Mouse (Mus musculus) liver, embryonic 11.5 days (tissue): ENCODE measurements around the gene Zswim5. TPM values are rescaled to one million over a fixed set of nuclear protein-coding genes. Genes with fewer than 3 reads are reported as not detected.

ENCODE experiments used
- ATAC-seq: fragments of 200-750 bp; cut with Nextera tagmentation; replicated peaks from 2 replicates; pipeline ENCODE4 v1.8.0; 2017; ENCODE audit warnings: moderate number of reproducible peaks, mild to moderate bottlenecking, moderate TSS enrichment, moderate library complexity; ENCODE audit not compliant: low FRiP score
- DNase-seq: peaks from one replicate; pipeline ENCODE4 v3.0.0-alpha.2; 2017; ENCODE audit warnings: low spot score
- H3K27ac ChIP-seq: fragments of 300-500 bp; sonication (generic); 2 replicates; pipeline ENCODE4 v1.5.1; 2014; ENCODE audit warnings: mild to moderate bottlenecking, low read depth, low read length, control low read depth
- H3K27me3 ChIP-seq: fragments of 300-500 bp; sonication (generic); replicated peaks from 2 replicates; pipeline ENCODE4 v1.6.1; 2014; ENCODE audit warnings: low read length, mixed read lengths; ENCODE audit not compliant: control insufficient read depth, insufficient read depth
- H3K36me3 ChIP-seq: fragments of 300-500 bp; sonication (generic); 2 replicates; pipeline ENCODE4 v1.6.1; 2014; ENCODE audit warnings: mild to moderate bottlenecking, low read length, moderate library complexity, mixed read lengths; ENCODE audit not compliant: control insufficient read depth, insufficient read depth
- H3K4me1 ChIP-seq: fragments of 300-500 bp; sonication (generic); replicated peaks from 2 replicates; pipeline ENCODE4 v1.6.1; 2014; ENCODE audit warnings: low read length, mixed read lengths; ENCODE audit not compliant: control insufficient read depth, insufficient read depth
- H3K4me2 ChIP-seq: fragments of 300-500 bp; sonication (generic); 2 replicates; pipeline ENCODE4 v1.6.1; 2014; ENCODE audit warnings: mild to moderate bottlenecking, control low read depth, moderate library complexity
- H3K4me3 ChIP-seq: fragments of 300-500 bp; sonication (generic); 2 replicates; pipeline ENCODE4 v1.5.1; 2014; ENCODE audit warnings: low read depth, low read length, control low read depth
- H3K9ac ChIP-seq: fragments of 300-500 bp; sonication (generic); 2 replicates; pipeline ENCODE4 v1.6.1; 2014; ENCODE audit warnings: low read depth, low read length, control low read depth
- H3K9me3 ChIP-seq: fragments of 300-500 bp; sonication (generic); 2 replicates; pipeline ENCODE4 v1.6.1; 2016; ENCODE audit warnings: low read length, inconsistent platforms, mixed read lengths; ENCODE audit not compliant: control insufficient read depth
- WGBS: fragments of 180-500 bp; shearing (Covaris S2); extraction: QIAGEN DNeasy Blood & Tissue Kit; methylation state at CpG from one replicate; pipeline ENCODE4 v1.1.7; 2014; 5-methylcytosine and 5-hydroxymethylcytosine counted together
- polyA plus RNA-seq: library from polyadenylated mRNA; unstranded; fragments of >200 nt; fragmentation: Nextera tagmentation; extraction: Ambion mirVana; gene quantifications from 2 replicates; pipeline ENCODE4 v1.2.1, GENCODE M21; 2014

The Zswim5 gene
- polyA plus RNA-seq, 1 experiment from 2014 or later: 0.29 TPM

DNA sequence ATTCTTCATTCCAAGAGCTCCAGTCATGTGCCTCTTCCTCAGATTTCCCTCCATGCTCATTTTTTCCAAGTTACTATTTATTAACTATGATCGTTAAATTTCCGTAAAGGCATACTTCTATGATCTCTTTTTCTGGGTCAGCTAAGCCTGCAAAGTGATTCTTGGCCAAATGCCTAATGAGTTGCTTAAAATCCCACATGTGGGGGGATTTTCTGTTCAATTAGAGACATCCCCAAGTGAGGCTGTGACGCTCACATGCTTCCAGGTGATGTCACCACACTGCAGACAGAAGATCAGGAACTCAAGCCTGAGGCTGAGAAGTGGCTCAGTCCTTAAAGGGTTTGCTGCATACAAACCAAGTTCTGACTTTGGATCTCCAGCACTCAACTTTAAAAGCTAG, 27.3 kb upstream of the Zswim5 start:
- DNase-seq (no peak), ATAC-seq (no peak)
- no peaks in the 10 kb centered on the region for H3K9me3 ChIP-seq
- no peak overlapping the region for H3K27ac ChIP-seq
- no peaks in the 10 kb centered on the region for H3K36me3 ChIP-seq
- H3K4me3 ChIP-seq: no peak overlapping the region
- H3K9ac ChIP-seq: no peak overlapping the region
- H3K4me1 ChIP-seq: no peaks in the 10 kb centered on the region
- no peak overlapping the region for H3K4me2 ChIP-seq
- 78% methylated on average over 3 of the region's 3 CpGs for WGBS
- no peaks in the 10 kb centered on the region; the same call in 1 of the 2 replicates for H3K27me3 ChIP-seq

DNA sequence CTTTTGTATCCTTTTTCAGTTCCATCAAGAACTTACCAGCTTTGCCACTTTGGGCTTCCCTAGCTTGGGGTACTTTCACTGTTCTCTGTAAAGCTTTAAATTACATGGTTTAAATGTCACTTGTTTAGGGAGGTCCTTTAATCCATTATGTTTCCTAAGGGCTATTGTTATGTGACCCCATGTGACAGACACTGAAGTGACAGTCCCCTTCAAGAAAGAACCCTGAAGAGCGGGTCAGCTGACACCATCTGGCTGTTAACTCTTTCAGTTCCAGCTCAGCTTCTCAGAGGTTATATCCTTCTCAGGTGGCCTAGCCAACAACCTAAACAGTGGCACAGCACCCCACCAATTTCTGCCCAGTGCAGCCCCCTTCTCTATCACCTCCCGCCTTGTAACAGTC, 22.9 kb upstream of the Zswim5 start:
- H3K9me3 ChIP-seq: no peaks in the 10 kb centered on the region
- H3K27ac ChIP-seq: no peak overlapping the region
- H3K27me3 ChIP-seq: no peaks in the 10 kb centered on the region; the same call in 1 of the 2 replicates
- H3K4me1 ChIP-seq: no peaks in the 10 kb centered on the region
- H3K4me3 ChIP-seq: no peak overlapping the region
- WGBS: 24% methylated on average over 2 of the region's 2 CpGs
- H3K36me3 ChIP-seq: no peaks in the 10 kb centered on the region
- ATAC-seq: no peak
- no peak overlapping the region for H3K9ac ChIP-seq
- H3K4me2 ChIP-seq: no peak overlapping the region
- DNase-seq: no peak

DNA sequence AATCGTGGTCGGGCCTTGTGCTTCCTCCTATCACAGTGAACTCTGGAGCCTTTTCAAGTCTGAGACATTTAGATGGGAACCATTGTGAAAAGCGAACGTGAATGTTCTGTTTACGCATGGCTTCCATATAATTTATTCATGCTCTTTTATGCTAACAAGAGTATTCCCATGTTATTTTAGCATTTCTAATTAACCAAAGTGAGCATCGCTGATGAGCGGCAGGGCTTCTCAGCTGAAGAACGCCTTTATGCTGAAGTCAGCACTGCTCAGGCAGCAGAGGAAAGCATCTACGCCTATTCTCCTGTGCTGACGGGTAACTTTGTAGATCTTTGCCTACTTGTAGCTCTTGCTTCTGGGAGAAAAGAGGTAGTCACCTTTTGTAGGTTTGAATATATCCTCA, 20.0 kb upstream of the Zswim5 start:
- ATAC-seq (no peak), DNase-seq (no peak)
- Histone ChIP-seq H3K4me1 (no peaks in the 10 kb centered on the region), H3K4me2 (no peak overlapping the region), H3K36me3 (no peaks in the 10 kb centered on the region), H3K27ac (no peak overlapping the region), H3K9me3 (no peaks in the 10 kb centered on the region), H3K27me3 (peaks cover 7% of the 10 kb centered on the region; the same call in 1 of the 2 replicates), H3K9ac (no peak overlapping the region), H3K4me3 (no peak overlapping the region)
- WGBS: 88% methylated on average over 10 of the region's 10 CpGs

DNA sequence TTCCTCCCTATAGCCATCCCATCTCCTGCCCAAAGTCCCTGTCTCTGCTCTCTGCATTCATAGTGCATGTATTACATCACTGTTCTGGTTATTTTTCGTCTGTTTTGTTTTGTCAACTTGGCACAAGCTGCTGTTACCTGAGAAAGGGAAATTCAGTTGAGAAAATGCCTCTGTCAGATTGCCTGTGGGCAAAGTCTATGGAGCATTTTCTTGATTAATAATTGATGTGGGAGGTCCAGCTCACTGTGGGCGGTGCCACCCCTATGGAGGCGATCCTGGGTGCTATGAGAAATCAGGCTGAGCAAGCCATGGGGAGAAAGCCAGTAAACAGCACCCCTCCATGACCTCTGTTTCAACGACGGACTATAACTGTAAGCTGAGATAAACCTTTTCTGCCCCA, 17.5 kb upstream of the Zswim5 start:
- Histone ChIP-seq H3K27ac (no peak overlapping the region), H3K4me3 (no peak overlapping the region), H3K4me1 (no peaks in the 10 kb centered on the region), H3K9ac (no peak overlapping the region), H3K36me3 (no peaks in the 10 kb centered on the region), H3K9me3 (no peaks in the 10 kb centered on the region), H3K4me2 (no peak overlapping the region), H3K27me3 (0 out of 2 replicates have a peak, but pooled peaks cover 7% of the 10 kb centered on the region)
- ATAC-seq (no peak), DNase-seq (no peak)
- 66% methylated on average over 5 of the region's 5 CpGs for WGBS

DNA sequence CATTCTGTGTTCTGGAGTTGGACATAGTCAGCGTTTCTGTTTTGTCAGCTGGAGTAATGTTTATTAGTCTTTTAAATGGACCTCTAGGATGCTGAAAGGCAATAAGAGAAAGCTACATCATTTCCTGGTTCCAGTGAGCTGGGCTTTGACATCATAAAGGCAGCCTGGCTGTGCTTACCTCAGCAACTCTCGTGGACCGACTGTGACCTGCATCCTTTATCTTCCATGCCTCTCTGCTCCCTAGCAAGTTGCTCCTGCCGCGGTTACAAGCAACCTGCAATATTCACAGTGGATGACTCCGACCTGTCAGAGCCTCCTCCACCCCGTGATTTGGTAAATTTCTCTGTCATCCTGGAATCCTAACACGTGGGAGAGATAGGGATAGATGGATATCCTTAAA, 15.2 kb upstream of the Zswim5 start:
- no peaks in the 10 kb centered on the region for H3K36me3 ChIP-seq
- WGBS: 73% methylated on average over 8 of the region's 8 CpGs

DNA sequence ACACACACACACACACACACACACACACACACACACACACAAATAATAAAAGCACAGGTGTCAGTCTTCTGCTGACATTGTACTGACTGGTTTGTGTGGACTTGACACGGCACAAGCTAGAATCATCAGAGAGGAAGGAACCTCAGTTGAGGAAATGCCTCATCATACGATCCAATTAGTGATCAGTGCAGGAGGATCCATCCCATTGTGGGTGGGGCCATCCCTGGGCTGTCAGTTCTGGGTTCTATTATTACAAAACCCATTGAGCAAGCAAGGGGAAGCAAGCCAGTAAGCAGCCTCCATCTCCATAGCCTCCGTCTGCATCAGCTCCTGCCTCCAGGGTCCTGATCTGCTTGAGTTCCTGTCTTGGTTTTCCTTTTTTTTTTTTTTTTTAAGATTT, 7.3 kb upstream of the Zswim5 start:
- H3K9me3 ChIP-seq: no peaks in the 10 kb centered on the region
- peaks cover 5% of the 10 kb centered on the region for H3K27me3 ChIP-seq
- WGBS: 52% methylated on average over 3 of the region's 3 CpGs
- H3K4me2 ChIP-seq: no peak overlapping the region
- H3K27ac ChIP-seq: no peak overlapping the region
- DNase-seq: no peak
- no peak overlapping the region for H3K9ac ChIP-seq
- no peaks in the 10 kb centered on the region for H3K4me1 ChIP-seq
- no peak overlapping the region for H3K4me3 ChIP-seq
- no peak for ATAC-seq
- H3K36me3 ChIP-seq: no peaks in the 10 kb centered on the region

More for the DNA sequence above, 15.2 kb upstream of the Zswim5 start:
- no peaks in the 10 kb centered on the region for H3K4me1 ChIP-seq
- no peaks in the 10 kb centered on the region for H3K9me3 ChIP-seq
- H3K9ac ChIP-seq: no peak overlapping the region
- no peak overlapping the region for H3K27ac ChIP-seq
- no peak for ATAC-seq
- DNase-seq: no peak
- no peak overlapping the region for H3K4me3 ChIP-seq
- no peak overlapping the region for H3K4me2 ChIP-seq
- H3K27me3 ChIP-seq: 0 out of 2 replicates have a peak, but pooled peaks cover 7% of the 10 kb centered on the region

DNA sequence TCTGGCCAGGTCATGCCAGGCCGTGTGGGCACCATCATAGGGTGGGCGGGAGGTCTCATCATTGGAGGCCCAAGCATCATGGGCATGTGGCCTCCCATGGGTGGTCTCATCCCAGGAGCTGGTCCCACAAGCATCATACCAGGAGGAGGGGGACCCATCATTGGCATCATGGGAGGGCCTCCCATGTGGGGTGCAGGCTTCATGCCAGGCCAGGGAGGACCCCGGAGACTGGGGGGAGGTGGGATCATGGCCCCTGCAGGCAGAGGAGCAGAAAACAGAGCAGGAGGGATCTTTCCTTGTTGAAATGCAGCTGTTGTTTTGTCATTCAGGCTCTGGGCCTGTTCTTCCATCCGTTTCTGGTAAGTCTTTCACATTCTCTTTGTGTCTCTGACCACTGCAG, 2.6 kb upstream of the Zswim5 start:
- 83% methylated on average over 4 of the region's 4 CpGs for WGBS
- ATAC-seq (no peak), DNase-seq (no peak)
- no peak overlapping the region for H3K4me2 ChIP-seq
- no peak overlapping the region for H3K9ac ChIP-seq
- H3K27me3 ChIP-seq: peaks cover 37% of the 10 kb centered on the region
- H3K9me3 ChIP-seq: no peaks in the 10 kb centered on the region
- H3K36me3 ChIP-seq: no peaks in the 10 kb centered on the region
- no peak overlapping the region for H3K4me3 ChIP-seq
- no peak overlapping the region for H3K27ac ChIP-seq
- peaks cover 3% of the 10 kb centered on the region for H3K4me1 ChIP-seq

DNA sequence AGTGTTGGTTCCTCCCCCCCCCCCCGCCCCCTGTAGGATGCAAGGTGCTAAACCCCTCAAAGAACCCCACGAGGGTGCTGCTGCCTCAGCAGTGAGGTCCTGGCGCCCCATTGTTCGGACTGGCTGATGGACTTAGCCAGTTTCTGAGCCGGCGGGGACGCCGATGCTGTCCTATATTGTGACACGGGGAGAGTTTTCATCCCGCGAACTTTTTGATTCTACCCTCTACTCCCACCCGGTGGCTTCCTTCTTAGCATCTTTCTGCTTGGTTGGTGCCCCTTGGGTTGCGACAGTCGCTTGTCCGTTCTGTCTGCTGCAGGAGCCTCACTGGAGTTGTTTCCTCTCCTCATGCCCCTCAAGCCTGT, 564 bp upstream of the Zswim5 start:
- Histone ChIP-seq H3K27me3 (peaks cover 42% of the 10 kb centered on the region), H3K9me3 (no peaks in the 10 kb centered on the region), H3K4me3 (peak overlapping the region; percentile 80), H3K36me3 (no peaks in the 10 kb centered on the region), H3K27ac (no peak overlapping the region), H3K4me2 (peak overlapping the region; percentile 98), H3K4me1 (peaks cover 3% of the 10 kb centered on the region), H3K9ac (peak overlapping the region; percentile 64)
- ATAC-seq: peak; percentile 43; the same call in 1 of the 2 replicates
- 1% methylated on average over 15 of the region's 15 CpGs for WGBS
- DNase-seq: no peak

DNA sequence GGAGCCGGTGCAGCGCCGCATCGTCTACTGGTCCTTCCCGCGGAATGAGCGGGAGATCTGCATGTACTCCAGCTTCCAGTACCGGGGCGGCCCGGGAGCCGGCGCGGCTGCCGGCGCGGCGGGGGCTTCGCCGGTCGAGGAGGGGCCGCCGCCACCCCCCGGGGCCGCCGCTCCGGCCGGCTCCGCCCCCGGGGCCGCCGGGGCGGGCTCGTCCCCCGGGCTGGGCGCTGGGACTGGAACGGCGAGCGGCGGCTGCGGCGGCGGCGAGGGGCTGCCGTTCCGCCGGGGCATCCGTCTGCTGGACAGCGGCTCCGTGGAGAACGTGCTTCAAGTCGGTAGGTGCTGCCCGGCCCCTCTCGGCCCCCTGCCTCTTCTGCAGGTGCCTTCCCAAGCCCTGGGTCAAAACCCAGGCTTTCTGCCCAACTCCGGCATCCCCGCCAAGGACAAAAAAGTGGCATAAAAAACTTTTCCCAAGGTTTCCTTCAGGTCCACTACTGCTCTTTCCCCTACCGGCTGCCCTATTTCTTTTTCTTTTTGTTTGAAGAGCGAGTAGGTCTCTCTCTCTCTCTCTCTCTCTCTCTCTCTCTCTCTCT, 649 bp downstream of the Zswim5 start:
- 1% methylated on average over 44 of the region's 57 CpGs for WGBS
- Histone ChIP-seq H3K4me1 (peaks cover 3% of the 10 kb centered on the region), H3K27me3 (peaks cover 42% of the 10 kb centered on the region), H3K9me3 (no peaks in the 10 kb centered on the region), H3K9ac (peak overlapping the region; percentile 64), H3K27ac (no peak overlapping the region), H3K4me2 (peak overlapping the region; percentile 98), H3K36me3 (no peaks in the 10 kb centered on the region), H3K4me3 (peak overlapping the region; percentile 80)
- ATAC-seq: no peak; the same call in 1 of the 2 replicates
- DNase-seq: peak; percentile 62
